Mouse (Mus musculus) hematopoietic multipotent progenitor cell, adult 10-12 weeks (in vitro differentiated cells): ENCODE measurements around the gene Orai2. TPM values are rescaled to one million over a fixed set of nuclear protein-coding genes. Genes with fewer than 3 reads are reported as not detected.

Experiments
- polyA plus RNA-seq: library from polyadenylated mRNA; stranded (reverse); fragments of >175 nt; gene quantifications from 2 replicates; pipeline ENCODE4 v1.2.3, GENCODE M21; 2012; ENCODE audit warnings: low replicate concordance

Orai2 gene
- 93.8 and 109 TPM in 2 replicates for polyA plus RNA-seq

DNA sequence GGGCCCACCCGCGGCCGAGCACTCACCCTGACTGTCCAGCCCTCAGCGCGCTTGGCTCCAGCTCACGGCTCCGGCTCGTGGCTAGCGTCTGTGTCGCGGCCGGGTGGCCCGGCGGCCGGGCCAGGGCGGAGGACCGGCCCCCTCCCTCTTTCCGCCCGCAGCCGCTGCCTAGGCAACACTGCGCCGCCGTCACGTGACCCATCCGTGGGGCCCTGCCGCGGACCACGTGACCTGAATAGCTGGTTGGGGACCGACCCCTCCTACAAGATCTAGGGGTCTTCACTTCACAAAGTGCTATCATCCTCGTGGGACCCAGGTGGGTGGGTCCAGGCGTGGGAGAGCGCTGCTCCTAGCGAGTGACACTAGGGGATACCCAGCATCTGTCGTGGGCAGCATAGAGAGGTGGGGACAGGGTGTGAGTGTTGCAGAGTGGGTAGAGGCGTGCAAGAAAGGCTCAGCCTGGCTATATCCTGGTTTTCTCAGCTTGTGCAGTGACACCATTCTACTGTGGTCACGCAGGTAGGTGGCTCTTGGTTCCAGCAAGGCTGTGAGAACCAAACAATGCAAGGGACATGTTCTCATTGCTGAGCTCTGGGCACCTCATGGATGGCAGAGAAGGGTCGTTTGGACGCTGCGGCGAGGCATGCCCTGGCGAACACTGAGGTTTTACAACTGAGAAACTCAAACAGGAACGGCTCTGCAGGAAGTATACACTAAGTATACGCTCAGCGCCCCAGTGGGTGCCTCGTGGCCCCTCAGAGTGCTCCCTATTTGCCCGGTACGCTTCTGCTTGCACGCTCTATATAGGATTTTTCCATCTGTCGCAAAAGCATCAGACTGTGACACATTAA, at the start of gene Orai2:
Gene Orai2, minus strand, starts transcription at position 202 of the 851 bp plus-strand sequence.

GRCm38 (mm10) chr5:136198474-136199391, 28.2 kb upstream of the Orai2 start, which contains the start of gene Prkrip1:
Gene Prkrip1 (minus strand): TSS chr5:136198963.

DNA sequence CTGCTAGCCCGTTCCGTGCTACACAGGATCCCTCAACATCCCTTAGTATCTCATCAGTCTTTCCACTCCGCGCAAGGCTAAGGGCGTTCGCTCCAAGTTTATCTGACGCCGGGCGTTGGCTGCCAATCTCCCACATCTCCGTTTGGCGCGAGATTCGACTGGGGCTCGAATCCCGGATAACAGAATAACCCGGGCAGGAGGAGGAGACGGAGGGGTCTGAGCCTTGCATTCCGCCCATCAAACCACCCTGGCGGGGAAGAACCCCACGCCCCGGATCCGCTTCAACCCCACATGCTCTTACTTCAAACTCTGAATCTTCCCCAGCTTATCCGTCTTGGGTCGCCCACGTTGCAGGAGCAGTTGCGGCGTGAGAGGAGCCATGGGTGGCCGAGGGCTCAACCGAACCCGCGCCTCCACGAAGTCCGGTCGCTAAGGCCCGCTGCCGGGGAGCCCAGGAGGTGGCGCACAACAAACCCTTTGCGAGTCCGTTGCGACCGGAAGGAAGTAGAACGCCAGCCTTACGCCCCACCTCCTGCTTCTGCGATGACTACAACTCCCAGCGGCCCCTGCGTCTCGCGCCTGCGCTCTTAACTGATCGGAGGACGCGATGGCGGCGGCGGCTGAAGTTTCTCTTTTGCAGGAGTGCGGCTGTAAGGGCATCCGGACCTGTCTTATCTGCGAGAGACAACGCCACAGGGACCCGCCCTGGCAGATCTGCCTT, 34.8 kb downstream of the Orai2 start, which contains the start of the genes Lrwd1 and Alkbh4:
Gene Lrwd1, minus strand, starts transcription at position 504 of the 721 bp plus-strand sequence.
Gene Alkbh4, plus strand, starts transcription at position 576 of the 721 bp plus-strand sequence.

GRCm38 (mm10) chr5:136115891-136116783, 54.4 kb downstream of the Orai2 start, which contains the start of gene Polr2j:
Gene Polr2j (plus strand): TSS chr5:136116631.

Other genes with a start within 250 kb of the Orai2 start
- 78.6 and 114 TPM in 2 replicates for gene Ywhag, start 236.1 kb downstream of the Orai2 start, polyA plus RNA-seq
- 1.6 and 2.0 TPM in 2 replicates for gene Ssc4d, start 196.2 kb downstream of the Orai2 start, polyA plus RNA-seq
- gene Zp3, start 190.6 kb downstream of the Orai2 start, polyA plus RNA-seq = not detected in 2 replicates
- gene Dtx2, start 175.9 kb downstream of the Orai2 start, polyA plus RNA-seq = 46.6 and 52.9 TPM in 2 replicates
- 0.10 TPM in 1 of 2 replicates, not detected in the other for gene Upk3b, start 132.2 kb downstream of the Orai2 start, polyA plus RNA-seq
- not detected in 2 replicates for gene Upk3bl, start 116.2 kb downstream of the Orai2 start, polyA plus RNA-seq
- 24.3 and 31.9 TPM in 2 replicates for gene Rasa4, start 86.8 kb downstream of the Orai2 start, polyA plus RNA-seq
- 14.8 and 59.0 TPM in 2 replicates for gene Polr2j, start 54.1 kb downstream of the Orai2 start, polyA plus RNA-seq
- gene Lrwd1, start 34.6 kb downstream of the Orai2 start, polyA plus RNA-seq = 48.0 and 50.0 TPM in 2 replicates
- 37.0 and 70.1 TPM in 2 replicates for gene Alkbh4, start 34.6 kb downstream of the Orai2 start, polyA plus RNA-seq
- 7.6 and 33.4 TPM in 2 replicates for gene Prkrip1, start 28.2 kb upstream of the Orai2 start, polyA plus RNA-seq
- 50.0 and 111 TPM in 2 replicates for gene Sh2b2, start 75.8 kb upstream of the Orai2 start, polyA plus RNA-seq